Mouse (Mus musculus) kidney, adult 2 months (tissue): ENCODE results near the gene Enc1.

ENCODE experiments used
- CTCF ChIP-seq: fragments of 200-500 bp; conservative IDR thresholded peaks from 2 replicates; pipeline ENCODE4 v1.5.1; 2011; ENCODE audit warnings: low read depth, mild to moderate bottlenecking, control low read depth, low read length, moderate library complexity, mixed read lengths; ENCODE audit not compliant: insufficient read depth, insufficient read length
- POLR2A ChIP-seq: fragments of 200-500 bp; IDR thresholded peaks from one replicate; pipeline ENCODE4 v1.6.1; 2011; ENCODE audit warnings: low read depth, low read length, control low read depth

DNA sequence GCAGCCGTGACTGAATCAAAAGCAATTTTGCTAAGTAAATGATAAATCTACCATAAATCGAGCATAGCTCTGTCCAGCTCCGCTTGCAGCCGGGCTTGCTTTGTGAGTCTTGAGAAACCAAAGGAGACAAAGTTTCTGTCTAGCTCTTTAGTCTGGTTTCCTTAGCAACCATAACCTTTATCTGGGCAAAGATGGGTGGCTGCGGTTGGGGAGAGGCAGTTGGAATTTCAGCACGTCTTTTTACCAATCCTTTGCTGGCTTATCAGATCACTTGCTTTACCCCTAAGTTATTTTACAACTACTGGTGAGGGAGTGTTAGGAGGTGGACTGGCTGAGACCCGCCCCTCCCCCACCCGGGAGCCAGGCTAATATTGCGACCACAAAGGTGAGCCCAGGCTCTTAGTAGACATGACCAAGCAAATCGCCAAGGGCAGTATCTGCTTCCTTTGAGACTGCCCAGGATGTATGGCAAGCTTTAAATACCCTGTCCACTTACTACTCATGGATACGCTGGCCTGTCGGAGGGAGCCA lies 16.0 kb downstream of the Enc1 start:
- TF ChIP-seq POLR2A (no peak), CTCF (no peak)
